Mouse (Mus musculus): ENCODE measurements around the gene Cxcr3.

The Cxcr3 gene

GRCm38 (mm10) chrX:101733828-101734319 lies at the start of gene Cxcr3:
TSS of gene Cxcr3 (minus strand) at chrX:101734269.
- DNase-seq (ENCODE audit: low read depth, low spot score), result peak; percentile 63

- peak; percentile 57 for DNase-seq (ENCODE audit: low read depth, low spot score)
These were observed 38.0 kb upstream of the Cxcr3 start for GRCm38 (mm10) chrX:101772035-101772434.

GRCm38 (mm10) chrX:101770307-101770706 lies 36.2 kb upstream of the Cxcr3 start:
- no peak for DNase-seq (ENCODE audit: low read depth, low spot score)

DNA sequence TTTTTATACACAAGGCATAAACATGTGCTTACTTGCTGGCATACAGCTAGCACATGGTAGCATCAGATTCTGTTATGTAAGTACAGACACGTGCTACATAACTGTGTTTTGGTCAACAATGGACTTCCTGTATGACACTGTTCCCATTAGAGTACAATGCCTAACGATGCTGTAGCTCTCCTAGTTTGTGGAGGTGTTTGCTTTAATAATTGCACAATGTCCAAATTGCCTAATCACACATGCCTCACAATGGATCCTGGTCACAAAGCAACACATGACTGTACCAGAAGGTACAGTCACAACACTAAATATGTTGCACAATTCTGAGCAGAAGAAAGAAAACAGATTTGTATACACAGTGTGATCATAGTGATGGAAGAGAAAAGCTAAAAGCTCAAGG lies 35.4 kb upstream of the Cxcr3 start:
- no peak for DNase-seq (ENCODE audit: low read depth, low spot score)

DNA sequence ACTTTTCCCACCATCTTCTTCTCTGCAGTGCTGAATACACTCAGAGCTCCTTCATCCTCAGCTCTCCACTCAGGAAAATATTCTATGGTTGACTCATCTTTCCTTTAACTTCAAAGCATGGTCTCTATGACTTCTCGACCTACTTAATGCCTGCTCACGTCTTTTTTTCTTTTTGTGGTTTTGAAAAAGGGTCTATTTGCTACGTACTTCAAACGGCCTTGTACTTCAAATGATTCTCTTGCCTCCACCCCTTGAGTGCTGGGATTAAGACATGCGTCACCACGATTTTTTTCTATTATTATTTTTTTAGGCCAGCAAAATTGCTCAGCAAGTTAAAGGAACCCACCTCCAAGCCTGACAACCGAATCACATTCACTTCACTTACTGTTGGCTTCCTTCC lies 33.2 kb upstream of the Cxcr3 start:
- peak; percentile 73 for DNase-seq (ENCODE audit: low read depth, low spot score)

DNA sequence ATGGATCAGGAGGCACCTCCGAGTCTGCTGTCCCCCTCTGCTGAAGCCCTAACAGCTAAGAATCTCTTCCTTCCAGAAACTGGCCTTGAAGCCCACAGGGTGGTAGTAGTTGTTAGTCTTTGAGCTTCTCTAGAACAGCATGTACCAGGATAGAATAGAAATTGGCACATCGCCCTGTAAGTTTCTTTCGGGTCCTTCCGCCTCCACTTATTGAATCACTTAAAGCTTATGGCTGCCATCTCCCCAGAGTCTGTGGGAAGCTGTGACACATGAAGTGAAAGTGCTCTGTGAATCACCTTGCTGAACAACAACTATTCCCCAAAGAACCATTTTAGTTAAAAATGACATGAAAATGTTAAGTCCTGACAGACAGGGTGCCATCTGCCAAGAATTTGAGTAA lies 31.0 kb upstream of the Cxcr3 start:
- peak; percentile 41 for DNase-seq (ENCODE audit: low read depth, low spot score)

GRCm38 (mm10) chrX:101764621-101765020 lies 30.6 kb upstream of the Cxcr3 start:
- peak; percentile 52 for DNase-seq (ENCODE audit: low read depth, low spot score)

DNA sequence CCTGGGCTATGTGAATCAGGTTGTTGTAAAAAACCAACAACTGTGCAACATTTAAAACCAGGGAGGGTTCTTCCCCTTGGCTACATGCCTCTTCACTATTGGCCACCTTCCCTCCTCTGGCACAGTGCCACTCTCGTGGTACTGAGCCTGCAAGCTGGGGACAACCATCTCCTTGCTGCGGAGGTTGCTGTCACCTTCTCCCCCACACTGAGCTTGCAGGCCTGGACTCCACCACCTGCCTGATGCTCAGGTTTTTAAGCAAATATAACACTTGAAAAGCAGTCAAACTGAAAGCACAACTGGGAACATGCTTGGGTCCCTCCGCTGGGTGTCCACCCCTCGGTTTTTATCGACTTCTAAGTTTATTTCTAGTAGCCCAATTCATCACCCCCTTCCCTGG lies 20.4 kb upstream of the Cxcr3 start:
- no peak for DNase-seq (ENCODE audit: low read depth, low spot score)

DNA sequence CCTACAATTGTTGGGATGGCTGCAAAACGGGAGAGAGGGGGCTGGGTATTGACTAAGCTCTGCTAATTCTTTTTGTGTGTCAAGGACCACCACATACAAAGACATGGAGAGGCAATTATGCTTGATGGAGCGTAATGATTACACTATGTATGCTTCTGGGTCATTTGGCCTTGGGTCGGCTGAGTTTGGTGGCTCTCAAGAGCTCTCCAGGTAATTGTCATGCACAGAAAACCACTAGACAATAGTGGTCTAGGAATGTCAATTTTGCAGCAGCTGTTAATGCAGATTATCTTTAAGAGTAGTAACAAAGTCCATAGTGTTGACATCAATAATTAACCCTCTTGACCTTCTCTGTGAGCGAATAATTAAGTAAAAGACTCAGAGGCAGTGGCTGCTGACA lies 16.1 kb upstream of the Cxcr3 start:
- DNase-seq (ENCODE audit: low read depth, low spot score), result no peak

DNA sequence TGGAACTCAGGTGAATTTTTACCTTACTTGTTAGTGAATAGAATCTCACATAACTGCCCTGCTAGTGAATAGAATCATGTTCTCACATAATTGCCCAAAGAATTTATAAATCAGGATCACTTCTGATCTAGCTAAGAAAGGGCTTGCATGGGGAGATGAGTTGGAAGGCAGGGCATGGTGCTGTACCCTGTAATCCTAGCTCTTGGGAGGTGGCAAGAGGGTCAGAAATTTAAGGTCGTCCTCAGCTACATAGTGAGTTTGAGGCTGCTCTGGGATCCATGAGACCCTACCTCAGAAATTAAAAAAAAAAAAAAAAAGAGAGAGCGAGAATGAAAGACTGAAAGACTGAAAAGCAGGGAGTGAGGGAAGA lies 7.0 kb upstream of the Cxcr3 start:
- DNase-seq (ENCODE audit: low read depth, low spot score), result no peak

DNA sequence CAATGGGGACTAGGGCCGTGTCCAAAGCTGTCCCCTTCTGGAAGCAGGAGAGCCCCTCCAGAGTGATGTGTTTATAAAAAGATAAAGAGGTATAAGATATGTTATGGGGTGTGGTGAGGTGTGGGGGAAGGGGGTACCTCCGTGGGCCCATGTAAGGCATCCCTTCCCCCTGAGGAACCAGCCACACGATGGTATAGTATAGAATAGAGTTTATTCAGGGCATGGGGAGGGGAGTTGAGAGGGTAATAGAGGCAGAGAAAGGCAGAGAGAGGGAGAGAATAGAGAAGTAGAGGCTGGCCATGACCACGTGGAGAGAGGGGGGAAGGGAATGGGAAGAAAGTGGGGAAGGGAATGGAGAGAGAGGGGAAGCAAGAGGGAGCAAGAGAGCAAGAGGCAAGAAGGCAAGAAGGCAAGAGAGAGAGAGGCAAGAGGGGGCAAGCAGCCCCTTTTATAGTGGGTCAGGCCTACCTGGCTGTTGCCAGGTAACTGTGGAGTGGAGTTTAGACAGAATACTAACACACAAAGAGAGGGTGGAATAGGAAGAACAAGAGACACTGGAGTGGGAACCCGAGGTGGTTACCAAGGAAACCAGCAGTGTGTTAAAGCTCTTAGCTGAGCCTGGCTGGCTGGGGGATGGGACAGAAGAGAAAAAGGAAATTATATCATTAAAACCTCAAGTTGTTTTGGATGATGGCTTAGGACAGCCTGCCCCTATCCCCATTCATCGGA lies 6.4 kb upstream of the Cxcr3 start:
- DNase-seq (ENCODE audit: low read depth, low spot score), result no peak

GRCm38 (mm10) chrX:101737201-101737600 lies 3.1 kb upstream of the Cxcr3 start:
- DNase-seq (ENCODE audit: low read depth, low spot score), result peak; percentile 63

DNA sequence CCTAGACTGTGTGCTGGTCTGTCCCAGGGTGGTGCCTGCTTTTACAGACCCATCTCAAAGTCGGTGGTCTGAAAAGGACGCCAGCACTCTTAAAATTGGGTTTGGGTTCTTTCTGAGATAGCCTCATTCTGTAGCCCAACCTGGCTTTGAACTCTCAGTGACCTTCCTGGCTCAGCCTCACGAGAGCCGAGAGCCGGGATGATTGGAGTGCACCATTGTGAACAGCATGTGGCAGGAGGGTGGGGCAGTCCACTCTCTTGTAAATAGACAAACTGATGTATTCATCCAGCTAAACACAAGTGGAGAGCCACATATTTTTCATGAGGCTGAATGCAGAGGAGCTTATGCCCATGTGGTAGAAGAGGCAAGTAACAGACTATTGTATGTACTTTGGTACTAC lies 912 bp upstream of the Cxcr3 start:
- no peak for DNase-seq (ENCODE audit: low read depth, low spot score)

- no peak for DNase-seq (ENCODE audit: low read depth, low spot score)
These were observed 781 bp downstream of the Cxcr3 start for GRCm38 (mm10) chrX:101733288-101733687.

DNA sequence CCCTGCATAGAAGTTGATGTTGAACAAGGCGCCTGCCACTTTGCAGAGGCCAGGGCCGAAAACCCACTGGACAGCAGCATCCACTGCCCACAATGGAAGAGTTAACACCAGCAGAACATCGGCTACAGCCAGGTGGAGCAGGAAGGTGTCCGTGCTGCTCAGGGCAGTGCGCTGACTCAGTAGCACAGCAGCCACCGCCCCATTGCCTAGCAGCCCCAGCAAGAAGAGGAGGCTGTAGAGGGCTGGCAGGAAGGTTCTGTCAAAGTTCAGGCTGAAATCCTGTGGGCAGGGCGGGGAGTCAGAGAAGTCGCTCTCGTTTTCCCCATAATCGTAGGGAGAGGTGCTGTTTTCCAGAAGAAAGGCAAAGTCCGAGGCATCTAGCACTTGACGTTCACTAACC lies 1.4 kb downstream of the Cxcr3 start:
- no peak for DNase-seq (ENCODE audit: low read depth, low spot score)

DNA sequence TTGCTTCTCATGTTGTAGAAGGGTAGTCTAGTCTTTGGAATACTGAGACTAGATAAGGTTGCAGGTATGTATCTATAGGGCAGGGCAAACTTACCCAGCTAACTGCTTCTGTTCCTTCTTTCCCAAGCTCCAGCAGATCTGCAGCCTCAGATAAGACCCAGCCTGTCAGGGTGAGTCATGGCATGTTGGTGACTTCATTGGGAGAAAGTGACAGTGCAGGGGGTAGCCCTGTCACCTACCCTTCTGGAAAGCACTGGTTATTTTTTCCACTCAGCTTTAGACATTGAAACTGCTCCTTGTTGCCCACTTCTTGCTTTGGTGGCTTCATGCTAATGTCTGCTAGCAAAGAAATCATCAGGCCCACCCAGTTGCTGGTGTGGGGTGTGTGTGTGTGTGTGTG lies 4.1 kb downstream of the Cxcr3 start:
- DNase-seq (ENCODE audit: low read depth, low spot score), result no peak

DNA sequence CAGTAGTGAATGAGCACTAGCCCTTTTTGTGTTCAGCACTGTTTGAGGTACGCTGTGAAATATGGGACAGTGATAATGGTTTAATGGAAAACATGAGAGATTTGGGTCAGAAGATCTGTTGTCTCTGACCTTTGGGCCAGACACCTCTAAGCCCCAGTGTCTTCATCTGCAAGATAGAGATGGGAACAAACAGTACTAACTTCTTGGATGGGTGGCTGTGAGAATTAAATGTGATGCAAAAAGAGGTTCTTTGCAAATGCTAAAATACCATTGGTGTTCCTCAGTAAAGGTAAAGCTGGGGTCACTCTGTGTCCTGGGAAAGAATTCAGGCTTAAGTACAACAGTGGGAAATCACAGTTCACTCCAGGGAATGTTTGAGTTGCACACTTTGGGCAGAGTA lies 13.7 kb downstream of the Cxcr3 start:
- no peak for DNase-seq (ENCODE audit: low read depth, low spot score)

GRCm38 (mm10) chrX:101705111-101705510 lies 29.0 kb downstream of the Cxcr3 start:
- DNase-seq (ENCODE audit: low read depth, low spot score), result no peak

GRCm38 (mm10) chrX:101698232-101698631 lies 35.8 kb downstream of the Cxcr3 start:
- DNase-seq (ENCODE audit: low read depth, low spot score), result no peak

GRCm38 (mm10) chrX:101697537-101697936 lies 36.5 kb downstream of the Cxcr3 start:
- DNase-seq (ENCODE audit: low read depth, low spot score), result no peak

DNA sequence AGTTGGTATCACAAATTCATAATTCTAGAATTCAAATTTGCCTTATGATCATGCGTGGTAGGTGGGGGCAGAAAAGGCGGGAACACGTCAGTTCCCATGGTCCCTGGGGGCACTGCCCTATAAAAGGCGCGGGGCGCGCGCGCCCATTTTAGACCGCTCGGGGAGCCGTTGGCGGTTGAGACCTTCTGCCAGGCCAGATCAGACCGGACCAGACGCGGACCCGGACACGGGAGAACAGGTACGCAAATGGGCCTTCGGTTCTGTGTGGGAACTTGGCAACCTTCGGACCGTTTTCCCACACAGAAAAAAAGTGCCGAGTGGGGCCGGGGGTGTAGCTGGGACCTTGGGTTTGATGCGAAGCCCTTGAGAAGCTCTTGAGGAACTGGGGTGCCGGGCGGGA lies 38.4 kb downstream of the Cxcr3 start:
- no peak for DNase-seq (ENCODE audit: low read depth, low spot score)

Data from CD4-positive helper T cell, adult 2 months (primary cell).